Mouse (Mus musculus) gastrocnemius, adult 2 months (tissue): Measurements from ENCODE around the gene Lemd1. TPM values are rescaled to one million over a fixed set of nuclear protein-coding genes. Genes with fewer than 3 reads are reported as not detected.

Experiments
- DNase-seq: peaks from one replicate; pipeline ENCODE4 v3.0.0; 2022
- H3K27ac ChIP-seq: fragments of 200-600 bp; 2 replicates; pipeline ENCODE4 v1.8.1; 2022; ENCODE audit warnings: mild to moderate bottlenecking
- H3K4me3 ChIP-seq: fragments of 200-600 bp; 2 replicates; pipeline ENCODE4 v1.8.1; 2022; ENCODE audit warnings: mild to moderate bottlenecking, moderate library complexity
- CTCF ChIP-seq: fragments of 200-600 bp; IDR thresholded peaks from 2 replicates; pipeline ENCODE4 v1.8.1; 2022; ENCODE audit warnings: antibody characterized with exemption, mild to moderate bottlenecking, moderate library complexity
- intact Hi-C: fragments of 180-260 bp; cut with DNase I; formaldehyde crosslinking; loops from one replicate; pipeline ENCODE4 v1.15.1; 2025
- microRNA-seq: library from miRNA; unstranded; fragments of <30 nt; microRNA quantifications from one replicate; pipeline ENCODE4 v1.2.0, GENCODE M21; 2021
- total RNA-seq, 2 experiments: library from RNA; stranded (reverse); gene quantifications; 2 replicates each; pipeline ENCODE4 v1.2.3; 2021

The Lemd1 gene
- total RNA-seq, 2 experiments from 2014 or later = not detected

DNA sequence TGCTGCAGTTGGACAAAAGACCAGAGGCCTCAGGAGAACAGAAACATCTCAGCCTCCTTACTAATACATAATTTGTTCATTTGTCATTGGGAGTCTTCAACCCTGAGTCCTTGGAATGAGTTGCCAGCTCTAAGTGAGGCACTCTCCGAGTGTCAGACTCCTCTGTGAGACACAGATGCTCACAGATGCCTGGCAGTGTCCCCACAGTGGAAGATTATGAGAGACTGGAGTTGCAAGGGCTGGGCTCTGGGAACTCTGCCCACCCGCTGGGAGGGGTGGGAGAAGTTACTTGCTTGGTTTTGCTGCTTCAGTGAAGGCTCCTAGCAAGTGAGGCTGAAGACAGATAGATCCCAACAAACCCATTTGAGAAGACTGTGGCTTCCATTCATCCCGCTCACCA, 104.8 kb downstream of the Lemd1 start:
- no peak overlapping the region for H3K27ac ChIP-seq
- no peak for TF ChIP-seq CTCF
- intact Hi-C loops = no loop called here
- H3K4me3 ChIP-seq = no peak overlapping the region
- DNase-seq = peak; percentile 74

DNA sequence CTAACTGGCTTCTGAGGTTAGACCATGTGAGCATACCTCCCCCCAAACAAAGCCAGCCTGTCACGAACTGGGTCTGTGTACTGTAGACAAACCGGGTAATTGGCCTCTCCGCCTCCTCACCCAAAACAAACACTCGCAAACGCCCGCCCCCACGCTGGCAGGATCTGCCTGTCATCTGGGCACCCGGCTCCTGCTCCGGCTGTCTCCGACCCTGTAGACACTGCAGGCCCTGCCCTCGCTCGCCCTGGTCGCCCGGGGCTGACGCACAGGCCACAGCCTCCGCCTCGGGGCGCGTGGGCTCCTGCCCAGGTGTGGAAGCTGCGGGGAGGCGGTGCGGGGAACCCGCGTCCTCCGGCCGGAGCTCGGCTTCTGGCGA, 107.2 kb downstream of the Lemd1 start, which contains the start of gene Klhdc8a:
TSS of gene Klhdc8a (plus strand) at position 202 of the 376 bp plus-strand sequence.
- no peak for DNase-seq
- TF ChIP-seq CTCF = no peak
- Histone ChIP-seq H3K4me3 (peak within 1 kb of the TSS; percentile 84), H3K27ac (peak within 1 kb of the TSS; percentile 71)
- intact Hi-C loops = no loop called here

- peak; percentile 67 for DNase-seq
- H3K4me3 ChIP-seq = peak overlapping the region; percentile 84
- H3K27ac ChIP-seq = peak overlapping the region; percentile 71
- TF ChIP-seq CTCF = no peak
- intact Hi-C loops = no loop called here
Measured at GRCm38 (mm10) chr1:132298801-132299464, 107.7 kb downstream of the Lemd1 start.

DNA sequence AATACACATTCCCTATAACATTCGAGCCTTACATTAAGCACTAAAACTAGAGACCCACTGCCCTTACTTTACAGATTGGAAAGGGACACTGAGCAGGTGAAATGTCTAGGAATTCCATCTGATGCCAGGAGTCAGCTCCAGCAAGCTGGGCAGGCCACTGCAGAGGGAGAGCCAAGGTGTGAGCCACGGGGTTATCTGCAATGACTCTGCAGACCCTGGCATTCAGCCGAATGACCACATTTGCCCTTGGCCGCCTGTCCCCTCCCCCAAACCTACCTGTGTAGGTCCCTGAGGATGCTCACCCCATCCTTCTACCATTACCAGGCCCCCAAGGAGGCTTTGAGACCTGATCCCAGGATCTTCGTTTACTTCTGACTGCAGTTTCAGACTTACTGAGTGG, 108.5 kb downstream of the Lemd1 start:
- Histone ChIP-seq H3K27ac (no peak overlapping the region), H3K4me3 (no peak overlapping the region)
- no peak for DNase-seq
- intact Hi-C loops = no loop called here
- no peak for TF ChIP-seq CTCF

DNA sequence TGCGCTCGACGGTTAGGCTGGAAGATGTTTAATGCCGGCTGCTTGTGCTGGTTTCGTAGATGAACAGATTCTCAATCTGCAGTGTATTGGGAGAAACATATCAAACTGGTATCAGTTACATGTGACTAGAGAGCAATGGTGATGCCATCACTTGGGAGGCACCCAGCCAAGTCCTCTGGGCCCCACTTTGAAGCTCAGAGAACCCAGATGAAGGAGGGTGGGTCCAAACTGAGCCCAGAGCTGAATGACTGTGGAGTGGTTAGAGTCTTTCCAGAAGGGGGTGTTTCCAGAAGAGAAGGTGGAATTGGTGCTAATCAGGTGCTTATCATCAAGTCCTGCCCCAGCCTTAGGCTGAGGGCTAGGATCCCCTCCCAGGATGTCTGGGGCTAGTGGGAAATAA, 110.0 kb downstream of the Lemd1 start:
- DNase-seq = no peak
- TF ChIP-seq CTCF = no peak
- Histone ChIP-seq H3K4me3 (no peak overlapping the region), H3K27ac (no peak overlapping the region)
- intact Hi-C loops = no loop called here

DNA sequence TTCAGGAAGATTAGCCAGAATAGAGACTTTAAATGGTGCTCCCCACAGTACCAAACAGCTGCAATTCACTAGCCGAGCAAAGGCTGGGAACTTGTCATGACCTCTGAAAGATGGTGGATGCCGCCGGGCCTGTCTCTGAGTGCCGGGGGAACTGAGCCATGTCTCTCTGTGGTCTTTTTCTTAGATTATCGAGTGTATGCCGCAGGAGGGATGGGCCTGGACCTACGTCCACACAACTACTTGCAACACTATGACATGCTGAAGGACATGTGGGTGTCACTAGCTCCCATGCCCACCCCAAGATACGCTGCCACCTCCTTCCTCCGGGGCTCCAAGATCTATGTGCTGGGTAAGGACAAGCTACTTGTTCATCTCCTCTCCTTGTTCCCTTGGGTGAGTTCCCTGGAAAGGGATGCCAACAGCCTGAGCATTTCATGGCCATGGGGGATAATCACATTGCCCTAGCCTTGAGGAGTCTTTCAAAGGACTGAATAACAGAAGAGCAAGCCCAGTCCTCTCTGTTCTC, 111.2 kb downstream of the Lemd1 start:
- no peak overlapping the region for H3K27ac ChIP-seq
- no peak for TF ChIP-seq CTCF
- no peak for DNase-seq
- H3K4me3 ChIP-seq = no peak overlapping the region
- intact Hi-C loops = no loop called here

- H3K4me3 ChIP-seq = no peak overlapping the region
- no peak overlapping the region for H3K27ac ChIP-seq
- TF ChIP-seq CTCF = no peak
- intact Hi-C loops = no loop called here
- DNase-seq = no peak
Measured at GRCm38 (mm10) chr1:132304618-132305214, 113.5 kb downstream of the Lemd1 start.

DNA sequence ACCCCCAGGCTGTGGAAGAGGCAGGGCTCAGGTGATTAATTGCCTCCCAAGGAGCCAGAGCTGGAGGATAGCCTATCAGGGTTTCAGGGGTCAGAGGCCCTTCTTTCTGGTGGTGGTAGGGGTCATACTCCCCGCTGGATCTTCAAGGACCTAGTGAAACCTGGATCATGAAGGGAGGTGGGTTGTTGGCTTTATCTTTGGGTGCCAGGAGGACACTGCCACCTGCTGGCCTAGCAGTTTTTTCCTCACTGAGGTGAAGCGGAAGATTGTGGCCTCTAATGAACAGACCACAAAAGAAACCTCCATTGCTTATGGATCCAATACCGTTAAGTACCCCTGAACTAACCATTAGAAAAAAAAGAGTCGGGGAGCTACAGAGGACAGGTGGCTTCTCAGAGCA, 114.9 kb downstream of the Lemd1 start:
- DNase-seq = peak; percentile 62
- no peak overlapping the region for H3K27ac ChIP-seq
- peak; percentile 79 for TF ChIP-seq CTCF
- intact Hi-C loops = loop anchor here (1.0 to 2.0 kb wide), 2 partner anchors 94 to 147 kb away; no protein-coding TSS in a partner anchor
- no peak overlapping the region for H3K4me3 ChIP-seq

- Histone ChIP-seq H3K4me3 (no peak overlapping the region), H3K27ac (no peak overlapping the region)
- no peak for TF ChIP-seq CTCF
- no peak for DNase-seq
- intact Hi-C loops = loop anchor here (1.0 to 2.0 kb wide), 2 partner anchors 95 to 148 kb away; no protein-coding TSS in a partner anchor
Measured at GRCm38 (mm10) chr1:132306808-132307207, 115.6 kb downstream of the Lemd1 start.

DNA sequence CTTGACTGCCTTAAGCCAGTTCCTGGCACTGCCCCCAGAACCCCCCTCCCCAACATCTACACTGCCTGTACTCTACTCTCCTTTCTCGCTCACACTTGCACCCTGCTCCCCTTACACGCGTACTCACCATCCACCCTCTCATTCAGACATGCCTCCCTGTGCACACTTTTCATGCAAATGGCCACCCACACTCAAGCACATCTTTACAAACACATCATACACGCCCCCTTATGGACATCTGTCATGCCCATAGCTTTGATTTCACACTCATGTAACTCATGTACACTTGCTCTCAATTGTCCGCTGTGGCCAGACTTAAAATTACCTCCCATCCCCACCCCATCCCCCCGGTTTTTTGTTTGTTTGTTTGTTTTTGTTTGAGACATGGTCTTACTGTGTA, 116.7 kb downstream of the Lemd1 start:
- intact Hi-C loops = loop anchor here (2.0 kb wide), 1 partner anchor 149 kb away; no protein-coding TSS in a partner anchor
- no peak for TF ChIP-seq CTCF
- DNase-seq = no peak
- Histone ChIP-seq H3K27ac (no peak overlapping the region), H3K4me3 (no peak overlapping the region)

DNA sequence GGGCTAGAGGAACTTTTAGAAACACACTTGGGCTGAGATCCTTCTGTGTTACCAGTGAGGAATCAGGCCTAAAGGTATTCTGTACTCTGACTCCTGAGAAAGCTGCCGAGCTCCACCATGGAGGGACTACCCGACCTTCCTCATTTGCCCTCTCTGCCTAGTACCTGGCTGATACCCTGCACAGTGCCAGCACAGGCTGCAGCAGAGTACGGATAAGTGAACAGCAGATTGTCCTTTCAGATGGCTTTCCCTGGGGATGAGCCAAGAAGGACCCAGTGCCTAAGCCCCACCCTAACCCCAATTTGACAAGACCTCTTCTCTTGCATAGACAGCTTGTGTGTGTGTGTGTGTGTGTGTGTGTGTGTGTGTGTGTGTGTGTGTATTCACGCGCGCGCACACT, 117.4 kb downstream of the Lemd1 start:
- H3K4me3 ChIP-seq = no peak overlapping the region
- H3K27ac ChIP-seq = no peak overlapping the region
- intact Hi-C loops = no loop called here
- no peak for DNase-seq
- TF ChIP-seq CTCF = no peak

Small RNAs within 50 kb of the gene (microRNA-seq; reads per million reads assigned to microRNA genes)
- 11.6 reads per million, percentile 10 among the genes with 10 or more reads in this experiment for gene Mir135b

Other genes starting within 250 kb of the Lemd1 start
- 1 to 10 TPM in 1 of 2 experiments, under 1 TPM in 1; 0.84 to 1.4 TPM for gene Slc45a3, start 228.5 kb upstream of the Lemd1 start, total RNA-seq
- gene Elk4, start 183.8 kb upstream of the Lemd1 start, total RNA-seq = 10 to 100 TPM; 69.6 to 76.1 TPM
- 1 to 10 TPM; 4.4 to 9.8 TPM for gene Mfsd4a, start 123.4 kb upstream of the Lemd1 start, total RNA-seq
- gene Cdk18, start 51.7 kb upstream of the Lemd1 start, total RNA-seq = 1 to 10 TPM; 3.0 to 4.1 TPM
- gene AC124108.1, start within 50 bp of the Lemd1 start, total RNA-seq = not detected
- gene Gm10188, start 38.3 kb downstream of the Lemd1 start, total RNA-seq = not detected
- gene Klhdc8a, start 107.2 kb downstream of the Lemd1 start, total RNA-seq = under 1 TPM; 0.13 to 0.31 TPM
- under 1 TPM; 0.38 to 0.98 TPM for gene Nuak2, start 124.7 kb downstream of the Lemd1 start, total RNA-seq
- gene Tmcc2, start 199.8 kb downstream of the Lemd1 start, total RNA-seq = 10 to 100 TPM; 29.4 to 40.8 TPM
- 10 to 100 TPM in 1 of 2 experiments, 1 to 10 TPM in 1; 9.7 to 11.1 TPM for gene Dstyk, start 226.1 kb downstream of the Lemd1 start, total RNA-seq